Mouse (Mus musculus): Measurements from ENCODE around the gene Ccr7.

DNA sequence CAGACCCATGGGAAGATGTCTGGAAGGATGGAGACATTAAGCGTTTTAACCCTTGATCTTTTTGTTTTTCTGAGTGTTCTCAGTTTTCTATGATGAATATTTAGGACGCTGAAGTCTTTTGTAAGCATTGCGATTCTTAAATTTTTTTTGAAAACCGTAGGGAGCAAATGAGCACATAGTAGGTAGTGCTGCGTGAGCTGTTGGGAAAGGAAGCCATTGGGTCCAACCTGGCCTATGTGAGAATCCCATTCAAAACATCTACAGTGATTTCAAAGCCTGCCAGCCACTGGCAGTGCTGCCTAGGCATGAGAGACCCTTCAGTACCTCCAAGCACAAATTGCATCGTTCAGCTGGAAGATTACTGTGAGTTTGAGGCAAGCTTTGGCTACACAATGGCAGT lies 15.1 kb upstream of the Ccr7 start:
- no peak for TF ChIP-seq CTCF (IDR thresholded peaks at IDR 0.05; ENCODE audit: low read depth)
- no peak for TF ChIP-seq EP300 (IDR thresholded peaks at IDR 0.05; ENCODE audit: low read depth)
